Mouse (Mus musculus) gastrocnemius, adult 18-20 months (tissue): ENCODE data around the gene Klhl9. TPM values are rescaled to one million over a fixed set of nuclear protein-coding genes. Genes with fewer than 3 reads are reported as not detected.
"Not testable (repeated sequence)": the region's sequence is repeated elsewhere in the genome, so short reads cannot be mapped to it uniquely, and the experiment has no call there.

Source experiments
- DNase-seq: peaks from one replicate; pipeline ENCODE4 v3.0.0; 2021; ENCODE audit warnings: low spot score
- long read RNA-seq, 2 experiments: library from polyadenylated mRNA; stranded (forward); transcript quantifications; one replicate each; pipeline ENCODE4 v2.0.0; 2021
- total RNA-seq, 2 experiments: library from RNA; stranded (reverse); gene quantifications; 2 replicates each; pipeline ENCODE4 v1.2.3; 2021

Gene Klhl9
- total RNA-seq, result 10 to 100 TPM; 50.5 to 62.5 TPM
- long read RNA-seq, experiment 1, full-length matches to known transcripts, result 44 of 44 reads
- long read RNA-seq, experiment 1, partial matches to known transcripts, result 0 of 44 reads
- long read RNA-seq, experiment 1, other reads (novel, unspliced or antisense), result 0 of 44 reads
- long read RNA-seq, experiment 2, full-length matches to known transcripts, result 32 of 32 reads
- long read RNA-seq, experiment 2, partial matches to known transcripts, result 0 of 32 reads
- long read RNA-seq, experiment 2, other reads (novel, unspliced or antisense), result 0 of 32 reads

GRCm38 (mm10) chr4:88721791-88722721, at the start of gene Klhl9, which contains the start of gene Gm26566:
Klhl9 (minus strand) TSS chr4:88722465.
Gm26566 (plus strand) TSS chr4:88721805.
- peak; percentile 90 for DNase-seq

GRCm38 (mm10) chr4:88763384-88764018, 41.2 kb upstream of the Klhl9 start:
- peak; percentile 42 for DNase-seq

GRCm38 (mm10) chr4:88762341-88762740, 40.1 kb upstream of the Klhl9 start:
- DNase-seq, result not testable (repeated sequence)

GRCm38 (mm10) chr4:88761776-88762175, 39.5 kb upstream of the Klhl9 start:
- DNase-seq, result peak; percentile 65

GRCm38 (mm10) chr4:88760431-88760830, 38.2 kb upstream of the Klhl9 start:
- DNase-seq, result peak; percentile 68

GRCm38 (mm10) chr4:88759610-88760268, 37.5 kb upstream of the Klhl9 start, which contains the start of gene Gm13283:
Gm13283 (plus strand) TSS chr4:88760119.
- DNase-seq, result not testable (repeated sequence)

- not testable (repeated sequence) for DNase-seq
Measured at GRCm38 (mm10) chr4:88758751-88759150, 36.5 kb upstream of the Klhl9 start.

- peak; percentile 83 for DNase-seq
Measured at GRCm38 (mm10) chr4:88757628-88758031, 35.4 kb upstream of the Klhl9 start.

GRCm38 (mm10) chr4:88756581-88757513, 34.6 kb upstream of the Klhl9 start:
- DNase-seq, result not testable (repeated sequence)

GRCm38 (mm10) chr4:88754818-88755340, 32.6 kb upstream of the Klhl9 start, which contains the start of gene Gm13271:
Gm13271 (plus strand) TSS chr4:88754868.
- peak; percentile 58 for DNase-seq

GRCm38 (mm10) chr4:88749926-88750325, 27.7 kb upstream of the Klhl9 start:
- DNase-seq, result no peak

- DNase-seq, result no peak
Measured at GRCm38 (mm10) chr4:88744207-88744606, 21.9 kb upstream of the Klhl9 start.

GRCm38 (mm10) chr4:88742771-88743371, 20.6 kb upstream of the Klhl9 start:
- no peak for DNase-seq

GRCm38 (mm10) chr4:88741426-88741825, 19.2 kb upstream of the Klhl9 start:
- no peak for DNase-seq

- no peak for DNase-seq
Measured at GRCm38 (mm10) chr4:88739036-88739435, 16.8 kb upstream of the Klhl9 start.

GRCm38 (mm10) chr4:88738480-88738879, 16.2 kb upstream of the Klhl9 start:
- DNase-seq, result peak; percentile 65

- peak; percentile 43 for DNase-seq
Measured at GRCm38 (mm10) chr4:88727324-88727723, 5.1 kb upstream of the Klhl9 start.

- DNase-seq, result no peak
Measured at GRCm38 (mm10) chr4:88726727-88727126, 4.5 kb upstream of the Klhl9 start.

GRCm38 (mm10) chr4:88723497-88724090, 1.3 kb upstream of the Klhl9 start:
- no peak for DNase-seq
